Mouse (Mus musculus) cerebellum, adult 2 months (tissue): ENCODE results near the gene Nhlrc4.

ENCODE experiments used
- CTCF ChIP-seq: fragments of 200-500 bp; IDR thresholded peaks from 2 replicates; pipeline ENCODE4 v1.5.1; 2011; ENCODE audit warnings: low read depth, mild to moderate bottlenecking, control low read depth, low read length, moderate library complexity, borderline replicate concordance; ENCODE audit not compliant: insufficient read depth
- POLR2A ChIP-seq: fragments of 200-500 bp; IDR thresholded peaks from 2 replicates; pipeline ENCODE4 v1.6.1; 2011; ENCODE audit warnings: low read length, control low read depth, borderline replicate concordance; ENCODE audit not compliant: insufficient read depth

- TF ChIP-seq CTCF = no peak
- no peak for TF ChIP-seq POLR2A
Measured at GRCm38 (mm10) chr17:25980854-25981253, 36.1 kb upstream of the Nhlrc4 start.
